Comparison of ENCODE assay signal across 13 mouse cellular contexts in genomic region chr2:5936068-5936467, GRCm38 (mm10).
"Had no signal": no experiment of that assay in that cellular context is flagged by ENCODE, and none has a peak within 500 bp of the region (broad histone marks: within the 10 kb centered on the region; RNA-seq: fewer than 3 reads in every experiment).

No protein-coding gene starts in this region.

- H3K4me1 ChIP-seq: midbrain, embryonic 12.5 days; midbrain, embryonic 15.5 days had no signal

- H3K9ac ChIP-seq: liver, embryonic 15.5 days; midbrain, embryonic 12.5 days; midbrain, embryonic 15.5 days; neural tube, embryonic 13.5 days had no signal

- H3K9me3 ChIP-seq: liver, embryonic 15.5 days; midbrain, embryonic 12.5 days; midbrain, embryonic 15.5 days; neural tube, embryonic 13.5 days had no signal

- H3K36me3 ChIP-seq: liver, embryonic 15.5 days; midbrain, embryonic 12.5 days; midbrain, embryonic 15.5 days had no signal

- H3K27me3 ChIP-seq: liver, embryonic 15.5 days; midbrain, embryonic 12.5 days; midbrain, embryonic 15.5 days; neural tube, embryonic 13.5 days had no signal

- ATAC-seq: intestine, postnatal 0 days; midbrain, embryonic 15.5 days had no signal

- DNase-seq: kidney, postnatal 25 days; layer of hippocampus, postnatal 36 days; lung, adult 2 months; lung, postnatal 14 days; lung, postnatal 4 days; thymus, adult 18-20 months; thymus, postnatal 36 days had no signal

- H3K27ac ChIP-seq: left cerebral cortex, adult 2 months; liver, embryonic 15.5 days; midbrain, embryonic 12.5 days; midbrain, embryonic 15.5 days; neural tube, embryonic 13.5 days had no signal

- H3K4me2 ChIP-seq: liver, embryonic 15.5 days; midbrain, embryonic 12.5 days; midbrain, embryonic 15.5 days; neural tube, embryonic 13.5 days had no signal

- H3K4me3 ChIP-seq: left cerebral cortex, adult 2 months; liver, embryonic 15.5 days; midbrain, embryonic 12.5 days; midbrain, embryonic 15.5 days; neural tube, embryonic 13.5 days had no signal
